Mouse (Mus musculus) limb, embryonic 10.5 days (tissue): ENCODE data around the gene Enkur. TPM values are rescaled to one million over a fixed set of nuclear protein-coding genes. Genes with fewer than 3 reads are reported as not detected.

Experiments used
- DNase-seq: peaks from one replicate; pipeline ENCODE4 v3.0.0-alpha.2; 2017; ENCODE audit warnings: low spot score
- H3K27ac ChIP-seq: fragments of 300-500 bp; sonication (generic); 2 replicates; pipeline ENCODE4 v1.5.1; 2016; ENCODE audit warnings: mild to moderate bottlenecking
- H3K27me3 ChIP-seq: fragments of 300-500 bp; sonication (generic); 2 replicates; pipeline ENCODE4 v1.6.1; 2016; ENCODE audit warnings: low read depth, mild to moderate bottlenecking; ENCODE audit not compliant: poor library complexity, severe bottlenecking
- H3K36me3 ChIP-seq: fragments of 300-500 bp; sonication (generic); 2 replicates; pipeline ENCODE4 v1.6.1; 2016; ENCODE audit warnings: mild to moderate bottlenecking, moderate library complexity
- H3K4me1 ChIP-seq: fragments of 300-500 bp; sonication (generic); 2 replicates; pipeline ENCODE4 v1.6.1; 2016
- H3K4me3 ChIP-seq: fragments of 300-500 bp; sonication (generic); 2 replicates; pipeline ENCODE4 v1.5.1; 2016; ENCODE audit warnings: mild to moderate bottlenecking, moderate library complexity
- H3K9me3 ChIP-seq: fragments of 300-500 bp; sonication (generic); replicated peaks from 2 replicates; pipeline ENCODE4 v1.6.1; 2016; ENCODE audit warnings: mild to moderate bottlenecking
- WGBS: fragments of 180-500 bp; shearing (Covaris S2); methylation state at CpG from one replicate; pipeline ENCODE4 v1.1.7; 2016; 5-methylcytosine and 5-hydroxymethylcytosine counted together
- polyA plus RNA-seq: library from polyadenylated mRNA; unstranded; fragments of >200 nt; fragmentation: Nextera tagmentation; extraction: Ambion mirVana; gene quantifications from 2 replicates; pipeline ENCODE4 v1.2.1, GENCODE M21; 2016

Enkur gene
- polyA plus RNA-seq, 1 experiment from 2014 or later, result not detected

GRCm38 (mm10) chr2:21215284-21215683 is 10.1 kb upstream of the Enkur start:
- Histone ChIP-seq H3K27ac (no peak overlapping the region), H3K36me3 (no peaks in the 10 kb centered on the region), H3K4me3 (no peak overlapping the region), H3K9me3 (no peaks in the 10 kb centered on the region), H3K4me1 (no peaks in the 10 kb centered on the region), H3K27me3 (no peaks in the 10 kb centered on the region)
- DNase-seq, result no peak
- 93% methylated on average over 2 of the region's 2 CpGs for WGBS

- Histone ChIP-seq H3K9me3 (no peaks in the 10 kb centered on the region), H3K4me1 (no peaks in the 10 kb centered on the region), H3K27ac (no peak overlapping the region), H3K4me3 (no peak overlapping the region), H3K27me3 (no peaks in the 10 kb centered on the region), H3K36me3 (no peaks in the 10 kb centered on the region)
- DNase-seq, result no peak
These were observed 9.2 kb upstream of the Enkur start for GRCm38 (mm10) chr2:21214322-21214721.

GRCm38 (mm10) chr2:21211361-21211760 is 6.2 kb upstream of the Enkur start:
- Histone ChIP-seq H3K27ac (no peak overlapping the region), H3K4me1 (no peaks in the 10 kb centered on the region), H3K27me3 (no peaks in the 10 kb centered on the region), H3K9me3 (no peaks in the 10 kb centered on the region), H3K4me3 (no peak overlapping the region), H3K36me3 (no peaks in the 10 kb centered on the region)
- no peak for DNase-seq
- 92% methylated on average over 6 of the region's 6 CpGs for WGBS

- DNase-seq, result no peak
- Histone ChIP-seq H3K36me3 (no peaks in the 10 kb centered on the region), H3K27me3 (no peaks in the 10 kb centered on the region), H3K4me3 (peak overlapping the region; percentile 63), H3K4me1 (peaks cover 5% of the 10 kb centered on the region; the same call in 1 of the 2 replicates), H3K9me3 (no peaks in the 10 kb centered on the region), H3K27ac (0 out of 2 replicates have a peak overlapping the region, but pooled peaks have one; percentile 79)
- 56% methylated on average over 6 of the region's 6 CpGs for WGBS
These were observed 1.1 kb upstream of the Enkur start for GRCm38 (mm10) chr2:21206278-21206677.

- Histone ChIP-seq H3K4me3 (peak overlapping the region; percentile 63), H3K9me3 (no peaks in the 10 kb centered on the region), H3K27ac (peak overlapping the region; percentile 79)
These were observed 630 bp upstream of the Enkur start for GRCm38 (mm10) chr2:21205831-21206159.

GRCm38 (mm10) chr2:21202754-21203153 is 2.4 kb downstream of the Enkur start:
- H3K9me3 ChIP-seq, result no peaks in the 10 kb centered on the region
- H3K27ac ChIP-seq, result no peak overlapping the region
- H3K4me1 ChIP-seq, result peaks cover 5% of the 10 kb centered on the region; the same call in 1 of the 2 replicates
- WGBS, result 89% methylated on average over 2 of the region's 2 CpGs
- H3K4me3 ChIP-seq, result no peak overlapping the region
- no peaks in the 10 kb centered on the region for H3K27me3 ChIP-seq
- H3K36me3 ChIP-seq, result no peaks in the 10 kb centered on the region
- no peak for DNase-seq

More at GRCm38 (mm10) chr2:21205831-21206159, 630 bp upstream of the Enkur start:
- Histone ChIP-seq H3K36me3 (no peaks in the 10 kb centered on the region), H3K27me3 (no peaks in the 10 kb centered on the region), H3K4me1 (peaks cover 5% of the 10 kb centered on the region; the same call in 1 of the 2 replicates)
- WGBS, result 2% methylated on average over 19 of the region's 19 CpGs
- DNase-seq, result no peak

- H3K4me3 ChIP-seq, result no peak overlapping the region
- no peaks in the 10 kb centered on the region for H3K36me3 ChIP-seq
- no peaks in the 10 kb centered on the region for H3K27me3 ChIP-seq
- H3K27ac ChIP-seq, result no peak overlapping the region
- WGBS, result 68% methylated on average over 3 of the region's 3 CpGs
- H3K9me3 ChIP-seq, result no peaks in the 10 kb centered on the region
- no peak for DNase-seq
- H3K4me1 ChIP-seq, result no peaks in the 10 kb centered on the region
These were observed 6.1 kb downstream of the Enkur start for GRCm38 (mm10) chr2:21199051-21199450.

- Histone ChIP-seq H3K4me1 (no peaks in the 10 kb centered on the region), H3K9me3 (no peaks in the 10 kb centered on the region), H3K4me3 (no peak overlapping the region), H3K27ac (no peak overlapping the region), H3K27me3 (no peaks in the 10 kb centered on the region), H3K36me3 (no peaks in the 10 kb centered on the region)
- DNase-seq, result no peak
- WGBS, result 93% methylated on average over 5 of the region's 5 CpGs
These were observed 9.9 kb downstream of the Enkur start for GRCm38 (mm10) chr2:21195233-21195632.

- WGBS, result 88% methylated on average over 1 of the region's 1 CpGs
- no peaks in the 10 kb centered on the region for H3K9me3 ChIP-seq
- H3K4me3 ChIP-seq, result no peak overlapping the region
- no peak overlapping the region for H3K27ac ChIP-seq
- no peaks in the 10 kb centered on the region for H3K27me3 ChIP-seq
- no peaks in the 10 kb centered on the region for H3K4me1 ChIP-seq
- H3K36me3 ChIP-seq, result no peaks in the 10 kb centered on the region
- no peak for DNase-seq
These were observed 13.9 kb downstream of the Enkur start for GRCm38 (mm10) chr2:21191232-21191631.

GRCm38 (mm10) chr2:21188610-21189009 is 16.6 kb downstream of the Enkur start:
- DNase-seq, result no peak

GRCm38 (mm10) chr2:21187576-21187975 is 17.6 kb downstream of the Enkur start:
- Histone ChIP-seq H3K4me3 (no peak overlapping the region), H3K27me3 (no peaks in the 10 kb centered on the region), H3K9me3 (0 out of 2 replicates have a peak, but pooled peaks cover 1% of the 10 kb centered on the region), H3K27ac (no peak overlapping the region), H3K36me3 (no peaks in the 10 kb centered on the region), H3K4me1 (no peaks in the 10 kb centered on the region)
- WGBS, result 57% methylated on average over 7 of the region's 7 CpGs
- peak; percentile 42 for DNase-seq

More at GRCm38 (mm10) chr2:21188610-21189009, 16.6 kb downstream of the Enkur start:
- H3K4me1 ChIP-seq, result no peaks in the 10 kb centered on the region
- 86% methylated on average over 4 of the region's 4 CpGs for WGBS
- H3K4me3 ChIP-seq, result no peak overlapping the region
- no peaks in the 10 kb centered on the region for H3K27me3 ChIP-seq
- no peaks in the 10 kb centered on the region for H3K36me3 ChIP-seq
- no peak overlapping the region for H3K27ac ChIP-seq
- no peaks in the 10 kb centered on the region for H3K9me3 ChIP-seq

- Histone ChIP-seq H3K27ac (no peak overlapping the region), H3K4me3 (no peak overlapping the region), H3K9me3 (0 out of 2 replicates have a peak, but pooled peaks cover 1% of the 10 kb centered on the region), H3K36me3 (no peaks in the 10 kb centered on the region), H3K27me3 (no peaks in the 10 kb centered on the region), H3K4me1 (no peaks in the 10 kb centered on the region)
- no peak for DNase-seq
- WGBS, result 75% methylated on average over 1 of the region's 1 CpGs
These were observed 22.4 kb downstream of the Enkur start for GRCm38 (mm10) chr2:21182811-21183210.

- 94% methylated on average over 5 of the region's 5 CpGs for WGBS
- 0 out of 2 replicates have a peak, but pooled peaks cover 1% of the 10 kb centered on the region for H3K9me3 ChIP-seq
These were observed 26.0 kb downstream of the Enkur start for GRCm38 (mm10) chr2:21179136-21179535.

GRCm38 (mm10) chr2:21172797-21173196 is 32.4 kb downstream of the Enkur start:
- Histone ChIP-seq H3K4me3 (no peak overlapping the region), H3K27ac (no peak overlapping the region), H3K9me3 (no peaks in the 10 kb centered on the region), H3K4me1 (no peaks in the 10 kb centered on the region), H3K36me3 (no peaks in the 10 kb centered on the region), H3K27me3 (no peaks in the 10 kb centered on the region)
- whole genome bisulfite sequencing, result 78% methylated on average over 3 of the region's 3 CpGs
- no peak for DNase-seq

More at GRCm38 (mm10) chr2:21179136-21179535, 26.0 kb downstream of the Enkur start:
- H3K4me1 ChIP-seq, result no peaks in the 10 kb centered on the region
- no peaks in the 10 kb centered on the region for H3K27me3 ChIP-seq
- no peak overlapping the region for H3K27ac ChIP-seq
- no peak overlapping the region for H3K4me3 ChIP-seq
- DNase-seq, result no peak
- H3K36me3 ChIP-seq, result no peaks in the 10 kb centered on the region
